Mouse (Mus musculus) MEL (cell line): Measurements from ENCODE around the gene Ndufs8. TPM values are rescaled to one million over a fixed set of nuclear protein-coding genes. Genes with fewer than 3 reads are reported as not detected.

Experiments
- DNase-seq: peaks from one replicate; pipeline ENCODE4 v3.0.0; 2011; ENCODE audit warnings: low read depth, low spot score
- H3K27ac ChIP-seq: 2 replicates; pipeline ENCODE4 v1.5.1; 2012; ENCODE audit warnings: low read depth, mild to moderate bottlenecking, control low read depth, low read length, moderate library complexity; ENCODE audit not compliant: control insufficient read depth
- H3K27me3 ChIP-seq, 2 experiments: fragments of 150-350 bp in 1 of 2; sonication (generic) in 1 of 2; 2 replicates each; pipeline ENCODE4 v1.6.1; 2012; ENCODE audit warnings: low read length in 2 of 2, mild to moderate bottlenecking in 2 of 2, improper control_type of control experiment in 1 of 2, moderate library complexity in 1 of 2; ENCODE audit not compliant: insufficient read depth in 2 of 2, control insufficient read depth in 1 of 2
- H3K36me3 ChIP-seq, 2 experiments: 2 replicates each; pipeline ENCODE4 v1.6.1; 2012 to 2014; ENCODE audit warnings: low read length in 2 of 2, improper control_type of control experiment in 1 of 2, inconsistent platforms in 1 of 2, mild to moderate bottlenecking in 1 of 2; ENCODE audit not compliant: insufficient read depth in 2 of 2, control insufficient read depth in 1 of 2
- H3K4me1 ChIP-seq, 2 experiments: fragments of 150-350 bp in 1 of 2; sonication (generic) in 1 of 2; 2 replicates each; pipeline ENCODE4 v1.6.1; 2012; ENCODE audit warnings: low read length in 2 of 2, improper control_type of control experiment in 1 of 2, mild to moderate bottlenecking in 1 of 2; ENCODE audit not compliant: insufficient read depth in 2 of 2, control insufficient read depth in 1 of 2
- H3K4me3 ChIP-seq, 2 experiments: fragments of 150-350 bp in 1 of 2; sonication (generic) in 1 of 2; 2 replicates each; pipeline ENCODE4 v1.5.1; 2012; ENCODE audit warnings: low read depth in 2 of 2, low read length in 2 of 2, mild to moderate bottlenecking in 2 of 2, moderate library complexity in 2 of 2, control low read depth in 1 of 2, improper control_type of control experiment in 1 of 2; ENCODE audit not compliant: control insufficient read depth in 1 of 2, insufficient read depth in 1 of 2
- H3K79me2 ChIP-seq: 2 replicates; pipeline ENCODE4 v1.6.1; 2012; ENCODE audit warnings: mild to moderate bottlenecking, low read length, moderate library complexity; ENCODE audit not compliant: control insufficient read depth, poor library complexity, insufficient read depth
- H3K9ac ChIP-seq: 2 replicates; pipeline ENCODE4 v1.6.1; 2012; ENCODE audit warnings: low read depth, mild to moderate bottlenecking, control low read depth, low read length, moderate library complexity; ENCODE audit not compliant: control insufficient read depth, poor library complexity, severe bottlenecking
- H3K9me3 ChIP-seq: fragments of 150-350 bp; sonication (generic); replicated peaks from 2 replicates; pipeline ENCODE4 v1.6.1; 2012; ENCODE audit warnings: mild to moderate bottlenecking, low read length, improper control_type of control experiment, moderate library complexity; ENCODE audit not compliant: insufficient read depth
- CHD2 ChIP-seq: IDR thresholded peaks from 2 replicates; pipeline ENCODE4 v1.6.1; 2011; ENCODE audit warnings: low read length, improper control_type of control experiment
- E2F4 ChIP-seq: IDR thresholded peaks from 2 replicates; pipeline ENCODE4 v1.6.1; 2011; ENCODE audit warnings: low read depth, low read length, improper control_type of control experiment, borderline replicate concordance
- ELF1 ChIP-seq: IDR thresholded peaks from 2 replicates; pipeline ENCODE4 v1.6.1; 2014; ENCODE audit warnings: low read depth, mild to moderate bottlenecking, inconsistent platforms, low read length, improper control_type of control experiment, moderate library complexity
- GABPA ChIP-seq: IDR thresholded peaks from 2 replicates; pipeline ENCODE4 v1.6.1; 2012; ENCODE audit warnings: low read depth, mild to moderate bottlenecking, inconsistent platforms, low read length, improper control_type of control experiment, moderate library complexity
- HCFC1 ChIP-seq: IDR thresholded peaks from 2 replicates; pipeline ENCODE4 v1.6.1; 2012; ENCODE audit warnings: low read depth, mild to moderate bottlenecking, inconsistent platforms, low read length, improper control_type of control experiment, moderate library complexity
- JUND ChIP-seq: IDR thresholded peaks from 2 replicates; pipeline ENCODE4 v1.6.1; 2011; ENCODE audit warnings: low read depth, mild to moderate bottlenecking, improper control_type of control experiment, low read length
- MAFK ChIP-seq: IDR thresholded peaks from 2 replicates; pipeline ENCODE4 v1.6.1; 2011; ENCODE audit warnings: low read depth, mild to moderate bottlenecking, low read length, improper control_type of control experiment, borderline replicate concordance
- MXI1 ChIP-seq: IDR thresholded peaks from 2 replicates; pipeline ENCODE4 v1.6.1; 2011; ENCODE audit warnings: mild to moderate bottlenecking, low read depth, low read length, improper control_type of control experiment
- MYC ChIP-seq: IDR thresholded peaks from 2 replicates; pipeline ENCODE4 v1.6.1; 2011; ENCODE audit warnings: low read depth, mild to moderate bottlenecking, low read length, improper control_type of control experiment, moderate library complexity
- RCOR1 ChIP-seq: IDR thresholded peaks from 2 replicates; pipeline ENCODE4 v1.6.1; 2012; ENCODE audit warnings: low read depth, mild to moderate bottlenecking, inconsistent platforms, low read length, improper control_type of control experiment
- SIN3A ChIP-seq: IDR thresholded peaks from 2 replicates; pipeline ENCODE4 v1.6.1; 2012; ENCODE audit warnings: low read length, improper control_type of control experiment, inconsistent platforms
- TAL1 ChIP-seq: IDR thresholded peaks from 2 replicates; pipeline ENCODE4 v1.6.1; 2012; ENCODE audit warnings: mild to moderate bottlenecking, inconsistent platforms, low read length, moderate library complexity, mixed read lengths
- USF1 ChIP-seq: IDR thresholded peaks from 2 replicates; pipeline ENCODE4 v1.6.1; 2014; ENCODE audit warnings: low read depth, mild to moderate bottlenecking, inconsistent platforms, low read length, improper control_type of control experiment, moderate library complexity
- USF2 ChIP-seq, 2 experiments: IDR thresholded peaks; 2 replicates each; pipeline ENCODE4 v1.6.1; 2011 to 2012; ENCODE audit warnings: improper control_type of control experiment in 2 of 2, low read length in 2 of 2, borderline replicate concordance in 1 of 2, inconsistent platforms in 1 of 2, low read depth in 1 of 2, mild to moderate bottlenecking in 1 of 2; ENCODE audit not compliant: insufficient read depth in 1 of 2
- ZMIZ1 ChIP-seq: IDR thresholded peaks from 2 replicates; pipeline ENCODE4 v1.6.1; 2012; ENCODE audit warnings: low read depth, mild to moderate bottlenecking, inconsistent platforms, low read length, improper control_type of control experiment, moderate library complexity
- ZNF384 ChIP-seq: IDR thresholded peaks from 2 replicates; pipeline ENCODE4 v1.6.1; 2012; ENCODE audit warnings: low read depth, mild to moderate bottlenecking, inconsistent platforms, low read length, improper control_type of control experiment
- polyA plus RNA-seq, 2 experiments: library from polyadenylated mRNA; stranded (reverse) in 1 of 2; unstranded in 1 of 2; fragments of >175 nt in 1 of 2; fragments of >200 nt in 1 of 2; gene quantifications; 2 replicates each; pipeline versions ENCODE4 v1.2.1 to v1.2.4; 2012; ENCODE audit warnings: low replicate concordance in 2 of 2, low read depth in 1 of 2; ENCODE audit not compliant: insufficient read length in 2 of 2, insufficient read depth in 1 of 2, missing spikeins in 1 of 2
- total RNA-seq: library from RNA; depleted of rRNA; stranded (reverse); fragments of 300-350 nt; gene quantifications from 2 replicates; pipeline ENCODE4 v1.2.3, GENCODE M21; 2012

The Ndufs8 gene
- total and polyA plus RNA-seq, 3 experiments, result 205 to 243 TPM; not detected in 1

DNA sequence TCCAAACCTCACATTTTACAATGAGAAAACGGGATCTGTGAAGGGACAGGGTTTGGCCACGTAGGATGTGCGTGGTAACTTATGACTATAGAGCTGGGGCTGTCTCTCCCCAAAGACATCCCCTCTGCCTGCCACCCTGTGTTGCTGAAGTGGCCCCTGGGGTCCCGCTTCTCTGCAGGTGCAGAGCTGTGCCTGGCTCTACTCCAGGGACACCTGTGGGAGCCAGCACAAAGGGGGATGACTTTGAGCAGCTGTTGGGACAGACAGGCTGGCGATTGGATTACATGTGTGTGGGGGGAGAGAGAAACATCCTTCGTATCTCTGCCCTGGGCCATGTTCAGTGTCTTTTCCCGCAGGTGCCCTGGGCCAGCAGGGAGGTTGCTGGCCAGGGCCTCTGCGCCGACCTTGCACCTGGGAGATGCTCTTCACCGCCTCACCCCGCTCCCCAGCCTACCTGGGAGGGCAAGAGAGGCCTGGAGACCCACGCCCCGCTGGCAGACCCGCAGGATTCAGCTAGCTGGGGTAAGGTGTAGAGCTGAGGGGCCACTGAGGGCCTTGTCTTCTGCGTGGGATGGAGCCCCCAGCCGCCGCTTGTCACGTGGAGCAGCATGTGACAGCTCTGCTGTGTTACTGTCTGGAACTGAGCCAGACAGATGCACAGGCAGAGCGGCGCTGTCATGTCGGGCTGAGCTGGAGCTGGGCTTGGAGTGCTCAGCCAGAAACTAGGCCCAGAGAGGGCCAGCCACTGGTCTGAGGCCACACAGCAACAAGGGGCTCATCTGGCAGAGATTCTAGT, 17.9 kb upstream of the Ndufs8 start:
- DNase-seq, result no peak
- Histone ChIP-seq H3K9ac (no peak overlapping the region), H3K9me3 (no peaks in the 10 kb centered on the region), H3K4me1 (peaks cover 0 to 12% of the 10 kb centered on the region in 2 experiments; a peak in 2 of 4 replicates), H3K4me3 (no peak overlapping the region), H3K36me3 (peaks cover 0 to 2% of the 10 kb centered on the region in 2 experiments; a peak in 1 of 4 replicates), H3K27ac (no peak overlapping the region), H3K27me3 (no peaks in the 10 kb centered on the region; a peak in 1 of 4 replicates), H3K79me2 (no peaks in the 10 kb centered on the region; the same call in 1 of the 2 replicates)
- TF ChIP-seq USF1 (peak; percentile 67), ZNF384 (no peak), SIN3A (no peak), E2F4 (no peak), USF2 (IDR thresholded peaks at IDR 0.05; ENCODE audit: borderline replicate concordance in 1 of 2, insufficient read depth in 1 of 2, low read depth in 1 of 2, low read length in 2 of 2) (no peak), ELF1 (no peak), HCFC1 (no peak), MAFK (no peak)

DNA sequence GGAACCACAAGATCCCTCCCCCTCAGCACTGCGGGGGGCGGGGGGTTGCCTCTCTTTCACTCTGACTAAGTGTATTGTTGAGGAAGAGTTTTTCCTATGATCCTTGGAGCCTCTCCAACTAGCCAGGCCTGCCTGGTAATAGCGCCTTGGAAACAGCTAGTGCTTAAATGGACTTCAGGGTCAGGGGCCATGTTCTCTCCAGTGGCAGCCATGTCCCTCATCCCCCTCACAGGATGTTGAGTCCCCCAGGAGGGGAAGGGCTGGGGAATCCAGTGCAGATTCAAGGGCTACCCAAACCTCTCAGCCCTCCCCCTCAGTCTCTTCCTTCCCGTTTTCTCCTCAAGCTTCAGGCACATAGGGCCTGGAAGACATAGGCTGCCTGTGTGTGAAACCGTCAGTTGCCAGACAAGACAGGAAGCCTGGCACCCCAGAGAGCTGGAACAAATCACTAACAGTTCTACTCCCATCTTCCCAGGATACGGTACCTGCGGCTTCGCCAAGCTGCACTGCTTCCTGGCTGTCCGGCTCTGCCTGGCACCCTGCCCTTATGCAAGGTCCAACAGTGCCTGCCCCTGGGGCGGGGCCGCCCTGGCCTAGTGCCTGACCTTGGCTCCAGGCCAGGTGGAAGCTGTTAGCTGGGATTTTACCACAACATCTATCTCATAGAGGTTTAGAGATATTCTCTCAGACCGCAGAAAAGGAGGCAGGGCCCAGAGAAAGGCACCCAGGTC, 16.8 kb upstream of the Ndufs8 start, which contains the start of gene Aldh3b1:
Gene Aldh3b1, minus strand, starts transcription at position 598 of the 731 bp plus-strand sequence.
- H3K9ac ChIP-seq, result no peak within 1 kb of the TSS
- peaks cover 0 to 18% of the 10 kb centered on the region in 2 experiments; a peak in 2 of 4 replicates for H3K4me1 ChIP-seq

More for the DNA sequence above, 16.8 kb upstream of the Ndufs8 start, which contains the start of gene Aldh3b1:
- H3K36me3 ChIP-seq, result peaks cover 0 to 2% of the 10 kb centered on the region in 2 experiments; a peak in 1 of 4 replicates
- H3K27me3 ChIP-seq, result no peaks in the 10 kb centered on the region; a peak in 1 of 4 replicates
- TF ChIP-seq CHD2 (no peak), MYC (no peak), RCOR1 (peak; percentile 95), JUND (no peak), GABPA (no peak), MXI1 (no peak), ZMIZ1 (no peak), TAL1 (no peak)
- TF ChIP-seq, all 39 proteins: peak for 1
- H3K27ac ChIP-seq, result no peak within 1 kb of the TSS
- H3K4me3 ChIP-seq, result no peak within 1 kb of the TSS
- no peaks in the 10 kb centered on the region for H3K79me2 ChIP-seq
- H3K9me3 ChIP-seq, result no peaks in the 10 kb centered on the region
- peak; percentile 60 for DNase-seq
